Mouse (Mus musculus) liver, postnatal 0 days (tissue): ENCODE data around the gene Dock10.

Source experiments
- CTCF ChIP-seq: sonication (generic); IDR thresholded peaks from 2 replicates; pipeline ENCODE4 v1.5.1; 2016; ENCODE audit warnings: antibody characterized with exemption, low read depth
- EP300 ChIP-seq: IDR thresholded peaks from 2 replicates; pipeline ENCODE4 v1.6.1; 2016; ENCODE audit warnings: antibody characterized with exemption, low read depth, mild to moderate bottlenecking

DNA sequence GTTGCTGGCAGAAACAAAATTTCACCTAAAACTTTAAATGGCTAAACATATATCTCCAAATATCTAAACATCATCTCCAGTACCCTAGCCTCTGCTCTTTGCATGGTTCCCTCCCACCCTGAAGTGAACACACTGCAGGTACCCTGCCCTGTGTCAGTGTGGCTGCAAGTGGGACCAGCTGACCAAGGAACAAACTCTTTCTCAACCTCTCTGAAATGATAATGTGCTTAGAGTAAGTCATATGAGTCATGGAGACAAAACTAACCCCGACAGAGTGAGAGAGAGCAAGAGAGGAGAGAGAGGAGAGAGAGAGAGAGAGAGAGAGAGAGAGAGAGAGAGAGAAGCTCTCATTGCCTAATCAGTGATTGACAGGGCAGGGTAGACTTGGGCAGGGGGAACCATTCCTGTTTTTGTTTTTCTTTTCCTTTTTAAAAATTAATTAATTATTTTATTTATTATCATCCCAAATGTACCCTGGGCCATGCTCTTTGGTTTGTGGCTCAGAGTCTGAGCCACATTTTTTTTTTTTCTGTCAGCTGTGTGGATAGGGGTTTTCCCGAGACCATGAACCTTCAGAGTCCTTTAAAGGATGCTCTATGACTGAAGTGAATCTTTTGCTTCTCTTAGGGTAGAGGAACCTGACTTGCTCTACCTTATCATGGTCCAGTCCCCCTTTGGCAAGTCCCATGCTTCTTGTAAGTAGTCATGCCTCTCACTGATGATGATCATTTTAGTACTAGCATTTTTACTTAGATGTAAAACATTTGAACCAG lies 11.4 kb downstream of the Dock10 start:
- no peak for TF ChIP-seq CTCF
- TF ChIP-seq EP300: no peak
